Mouse (Mus musculus) thymus, postnatal 4 days (tissue): Measurements from ENCODE around the gene Trappc10.
A peak's percentile ranks its signal among the peaks of the same experiment; 100 is the strongest.

Source experiments
- DNase-seq: peaks from one replicate; pipeline ENCODE4 v3.0.0; 2021

Gene Trappc10

DNA sequence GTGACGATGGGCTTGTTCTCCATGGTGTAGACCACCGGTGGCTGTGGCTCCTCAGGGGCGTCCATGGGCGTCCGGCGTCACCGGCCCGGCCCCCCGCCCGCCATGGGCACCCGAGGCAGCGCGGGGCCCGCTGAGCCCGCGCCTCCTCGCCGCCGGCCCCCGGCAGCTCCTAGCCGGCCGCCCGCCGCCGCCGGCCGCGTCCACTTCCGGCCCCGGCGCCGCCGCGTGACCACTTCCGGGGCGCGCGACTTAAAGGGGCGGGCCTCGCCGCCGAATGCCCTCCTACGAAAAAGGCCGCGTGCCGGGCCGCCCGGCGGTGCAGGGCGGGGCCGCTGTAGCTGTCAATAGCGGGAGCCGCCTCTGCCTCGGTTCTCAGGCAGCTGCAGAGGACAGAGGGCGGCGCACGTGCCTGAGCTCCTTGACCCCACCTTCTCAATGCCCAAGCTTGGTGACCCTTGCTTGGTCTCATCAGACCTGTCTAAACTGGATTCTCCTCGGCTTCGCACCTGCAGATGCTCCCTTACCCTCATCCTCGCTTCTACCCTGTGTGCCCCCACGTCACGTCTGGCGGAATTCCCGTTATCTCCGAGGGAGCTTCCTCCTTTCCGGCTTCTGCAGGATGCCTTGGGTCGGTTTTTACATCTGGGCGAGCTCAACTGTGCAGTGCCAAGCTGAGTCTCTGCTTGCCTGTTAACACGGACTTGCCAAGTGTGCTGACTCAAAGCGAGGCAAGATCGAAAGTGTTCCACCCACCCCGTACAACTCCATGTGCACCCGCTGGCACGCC, at the start of gene Trappc10:
Gene Trappc10, minus strand, starts transcription at position 204 of the 787 bp plus-strand sequence.
- DNase-seq, result peak; percentile 88

DNA sequence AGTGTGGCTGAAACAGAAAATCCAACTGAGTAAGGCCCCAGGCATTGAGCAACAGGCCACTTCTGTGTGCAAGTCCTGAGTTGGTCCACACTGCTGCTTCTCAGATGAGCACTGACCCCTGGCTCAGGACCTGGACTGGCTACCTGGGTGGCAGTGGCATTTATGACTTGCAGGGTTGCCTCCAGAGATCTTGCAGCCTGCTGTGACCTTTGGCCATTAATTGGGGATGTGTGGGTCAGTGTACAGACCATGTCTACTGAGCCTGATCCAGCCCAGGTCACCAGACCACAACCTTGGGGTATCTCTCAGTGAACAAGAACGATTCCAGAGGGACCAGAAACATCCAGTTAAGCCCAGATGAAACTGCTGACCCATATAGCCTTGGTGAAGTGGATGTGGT, 49.1 kb upstream of the Trappc10 start:
- DNase-seq, result no peak

DNA sequence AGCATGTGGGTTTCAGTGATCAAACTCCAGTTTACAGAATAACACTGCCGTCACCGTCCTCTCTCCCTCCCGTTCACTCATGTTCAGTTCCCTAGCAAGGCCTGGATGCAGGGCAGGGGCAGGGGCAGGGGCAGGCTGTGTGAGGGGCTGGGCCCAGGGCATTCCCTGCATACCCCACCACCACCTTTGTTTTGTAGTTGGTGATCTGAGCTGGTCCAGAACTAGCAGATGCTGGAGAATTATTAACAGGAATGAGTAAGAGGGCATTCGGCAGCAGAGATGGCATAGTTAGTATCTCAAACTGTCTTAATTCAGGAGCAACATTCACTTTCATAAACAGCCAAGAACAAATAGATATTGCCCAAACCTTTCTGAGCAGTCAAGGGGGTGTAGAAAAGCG, 47.9 kb upstream of the Trappc10 start:
- DNase-seq, result no peak

DNA sequence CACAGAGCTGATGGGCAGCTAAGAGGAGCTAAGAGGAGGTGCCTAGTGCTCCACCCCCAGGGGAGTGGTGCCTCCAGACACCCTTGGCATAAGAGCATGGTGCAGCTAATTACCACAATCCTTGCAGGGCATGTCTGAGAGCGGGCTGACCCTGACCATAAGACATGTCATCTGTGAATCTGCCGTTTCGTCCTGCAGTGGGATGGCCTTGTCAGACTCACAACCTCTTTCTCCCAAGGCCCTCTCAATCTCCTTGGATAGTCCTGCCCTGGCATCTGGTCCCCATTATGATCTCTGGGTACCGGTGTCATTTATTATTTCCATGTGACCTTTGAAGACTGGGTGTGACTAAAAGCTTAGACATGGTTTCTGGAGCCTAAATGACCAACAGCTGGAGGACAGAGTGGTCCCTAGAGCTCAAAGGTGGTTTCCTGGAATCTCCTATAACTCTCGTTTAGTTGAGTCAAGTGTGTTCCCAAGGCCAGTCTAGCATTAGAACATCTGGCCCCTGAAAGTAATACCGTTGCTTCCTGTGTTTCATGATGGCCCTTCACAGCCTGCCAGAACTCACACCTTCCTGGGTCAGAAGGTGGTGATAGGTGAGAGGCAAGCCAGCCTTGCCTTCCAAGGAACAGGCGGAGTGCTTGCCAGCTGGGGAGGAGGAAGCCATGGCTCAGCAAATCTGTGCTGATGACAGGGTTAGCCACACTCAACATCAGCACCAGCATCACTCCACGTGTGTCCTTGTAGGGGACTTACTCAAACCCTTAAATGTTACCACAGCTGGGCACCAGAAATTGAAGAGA, 46.5 kb upstream of the Trappc10 start:
- no peak for DNase-seq

DNA sequence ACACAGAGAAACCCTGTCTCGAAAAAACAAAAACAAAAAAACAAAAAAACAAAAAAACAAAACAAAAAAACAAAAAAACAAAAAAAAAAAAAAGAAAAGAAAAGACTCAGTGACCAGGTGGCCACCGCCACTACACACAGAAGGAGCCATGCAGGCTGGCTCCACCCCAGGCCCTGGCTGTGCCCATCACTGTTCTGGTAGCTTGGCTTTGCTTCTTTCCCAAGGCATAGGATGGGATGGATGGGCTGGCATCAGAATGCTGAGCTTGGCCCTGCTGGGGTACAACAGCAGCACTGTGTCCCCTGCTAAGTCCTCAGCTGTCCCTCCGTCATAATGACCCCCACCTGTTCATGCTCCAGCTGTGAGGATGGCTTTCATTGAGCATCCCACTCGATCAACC, 44.5 kb upstream of the Trappc10 start:
- no peak for DNase-seq

DNA sequence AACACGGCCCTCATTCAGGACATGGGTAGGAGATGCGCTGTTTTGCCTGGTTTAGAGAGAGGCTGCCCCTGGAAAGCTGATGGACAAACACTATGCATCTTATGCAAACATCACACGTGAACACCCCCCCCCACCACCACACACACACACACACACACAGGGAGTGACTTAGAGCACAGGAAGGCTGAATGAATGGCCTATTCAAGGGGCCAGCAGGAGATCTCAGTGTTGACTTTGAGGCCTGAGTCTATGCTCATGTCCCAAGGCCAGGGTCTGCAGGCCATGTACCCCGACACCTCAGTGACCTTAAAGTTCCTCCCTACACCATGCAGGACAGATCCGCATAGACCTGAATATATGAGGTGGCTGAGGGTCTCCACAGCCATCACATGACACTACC, 43.7 kb upstream of the Trappc10 start:
- no peak for DNase-seq

DNA sequence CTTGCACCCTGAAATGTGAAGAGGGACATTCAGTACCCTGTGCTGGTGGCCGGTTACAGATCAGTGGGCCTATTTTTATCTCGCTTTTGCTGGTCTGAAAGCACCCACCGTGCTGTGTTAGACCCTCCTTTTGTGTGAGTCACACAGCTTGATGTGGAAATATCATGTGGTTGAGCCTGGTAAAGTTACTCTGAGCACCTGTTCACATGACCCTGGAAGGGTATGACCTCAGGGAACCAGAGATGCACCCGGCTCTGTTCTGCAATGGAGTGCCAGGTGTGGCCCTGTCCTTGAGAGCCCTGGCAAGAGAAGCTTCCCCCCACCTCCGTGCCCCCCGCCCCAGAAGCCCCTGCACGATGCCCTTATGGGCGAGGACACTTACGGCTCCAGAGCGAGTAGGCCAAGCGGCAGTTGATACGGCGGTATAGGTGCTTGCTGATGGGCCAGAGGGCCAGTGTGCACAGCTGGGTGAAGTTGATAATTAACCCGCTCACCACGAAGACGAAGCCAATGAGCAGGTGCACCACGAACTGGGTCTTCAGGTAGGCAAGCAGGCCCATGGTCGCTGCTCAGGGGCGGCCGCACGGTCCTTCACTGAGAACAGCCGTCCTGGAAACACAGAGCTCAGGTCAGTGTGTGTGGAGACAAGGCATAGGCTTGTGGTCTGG, 43.2 kb upstream of the Trappc10 start:
- DNase-seq, result no peak

DNA sequence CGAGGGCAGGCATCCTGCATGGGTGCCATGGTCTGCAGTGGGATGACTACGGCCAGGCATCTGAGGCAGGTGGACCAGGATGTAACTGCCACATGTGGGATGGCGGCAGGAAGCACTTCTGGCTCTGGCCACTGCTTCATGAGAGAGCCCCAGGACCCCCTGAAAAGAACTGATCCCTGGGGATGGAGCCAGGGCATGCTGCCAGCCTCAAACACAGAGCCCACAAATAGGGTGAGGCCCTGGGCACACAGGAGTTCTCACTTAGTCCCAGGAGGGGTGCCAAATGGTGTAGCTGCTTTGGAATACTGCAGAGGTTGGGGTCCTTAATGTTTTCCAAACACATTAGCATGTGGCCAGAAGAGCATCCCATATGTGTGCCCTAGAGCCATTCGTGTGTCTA, 41.5 kb upstream of the Trappc10 start:
- no peak for DNase-seq

DNA sequence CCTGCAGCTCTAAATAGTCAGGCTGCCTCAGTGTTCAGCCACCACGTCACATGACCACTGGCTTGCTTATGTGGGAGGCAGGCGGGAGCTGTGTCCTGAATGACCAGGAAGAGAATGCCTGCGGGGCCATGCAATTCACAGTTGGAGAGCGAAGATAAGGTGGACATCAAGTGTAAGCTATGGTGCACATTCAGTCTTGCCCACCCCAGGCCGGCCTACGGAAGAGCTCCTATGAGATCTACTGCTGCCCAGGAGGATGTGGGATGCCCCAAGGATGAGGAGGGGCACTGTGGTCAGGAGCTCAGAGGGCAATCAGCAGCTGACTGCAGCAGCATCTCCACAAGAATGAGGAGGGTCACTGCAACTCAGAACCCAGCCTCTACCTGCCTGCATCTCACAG, 41.0 kb upstream of the Trappc10 start:
- no peak for DNase-seq

DNA sequence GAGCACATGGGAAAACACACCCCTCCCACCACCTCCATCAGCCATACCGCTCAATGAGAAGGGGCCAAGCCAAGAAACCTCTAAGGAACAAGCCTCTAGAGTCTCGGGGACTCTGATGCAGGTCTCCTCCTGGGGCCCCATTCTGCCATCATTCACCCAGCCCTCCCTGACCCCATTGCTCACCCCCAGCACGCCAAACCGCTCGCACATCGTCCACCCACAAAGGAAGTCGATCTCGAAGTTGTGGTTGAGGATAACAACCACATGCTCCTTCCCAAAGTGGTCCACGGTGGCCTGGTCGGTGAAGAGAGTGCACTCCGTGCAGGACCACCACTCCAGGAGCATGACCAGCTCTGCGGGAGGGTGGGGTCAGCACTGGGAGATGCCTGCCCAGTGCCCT, 40.4 kb upstream of the Trappc10 start:
- no peak for DNase-seq

DNA sequence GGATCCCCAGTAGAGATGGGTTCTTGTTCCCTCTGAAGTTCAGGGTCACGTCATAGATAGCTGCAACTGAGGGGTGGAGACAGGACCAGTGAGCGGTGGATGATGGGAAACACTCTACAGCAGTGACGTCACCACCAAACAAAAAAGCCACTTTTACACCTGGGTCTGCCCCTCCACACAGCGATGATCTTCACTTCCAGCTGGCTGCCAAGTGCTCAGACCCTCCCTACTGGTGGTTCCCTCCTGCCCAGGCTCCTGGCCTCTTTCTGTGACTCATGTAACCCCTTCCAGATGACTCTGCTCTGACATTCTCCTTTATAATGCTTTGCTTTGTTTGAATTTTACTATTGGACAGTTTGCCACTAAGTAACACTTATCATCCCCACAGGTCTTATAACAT, 38.0 kb upstream of the Trappc10 start:
- no peak for DNase-seq

DNA sequence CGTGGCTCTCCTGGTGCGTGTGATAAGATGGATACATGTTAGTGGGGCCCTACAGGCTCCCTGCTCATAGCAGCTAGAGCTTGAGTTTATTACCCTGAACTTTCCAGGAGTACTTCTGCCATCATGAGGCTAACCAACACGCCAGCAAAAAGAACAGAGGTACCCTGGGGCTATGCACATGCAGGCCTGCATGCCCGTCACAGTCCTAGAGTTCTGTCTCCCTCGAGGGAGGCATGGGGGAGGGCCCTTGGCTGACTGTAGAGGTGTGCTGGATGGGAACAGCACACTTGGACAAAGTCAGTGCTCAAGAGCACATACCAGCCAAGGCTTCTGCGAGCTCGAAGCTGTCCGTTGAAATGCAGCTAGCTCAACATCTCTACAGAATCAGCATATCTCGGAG, 36.0 kb upstream of the Trappc10 start:
- DNase-seq, result no peak

DNA sequence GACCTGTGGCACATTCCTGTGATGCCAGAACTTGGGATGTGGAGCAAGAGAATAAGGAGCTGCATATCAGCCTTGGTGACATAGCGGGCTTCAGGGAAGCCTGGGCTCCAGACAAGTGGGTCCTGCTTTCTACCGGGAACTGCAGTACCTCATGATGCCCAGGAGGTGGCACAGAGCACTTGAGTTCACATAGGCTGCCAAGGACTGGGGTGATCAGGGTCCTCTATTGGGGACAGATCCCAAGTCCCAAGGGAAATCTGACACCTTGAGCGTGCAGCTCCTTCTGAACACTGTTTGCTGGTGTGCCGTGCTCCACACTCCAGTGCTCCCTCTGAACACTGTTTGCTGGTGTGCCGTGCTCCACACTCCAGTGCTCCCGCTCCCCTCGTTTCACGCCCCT, 34.8 kb upstream of the Trappc10 start:
- DNase-seq, result peak; percentile 63

DNA sequence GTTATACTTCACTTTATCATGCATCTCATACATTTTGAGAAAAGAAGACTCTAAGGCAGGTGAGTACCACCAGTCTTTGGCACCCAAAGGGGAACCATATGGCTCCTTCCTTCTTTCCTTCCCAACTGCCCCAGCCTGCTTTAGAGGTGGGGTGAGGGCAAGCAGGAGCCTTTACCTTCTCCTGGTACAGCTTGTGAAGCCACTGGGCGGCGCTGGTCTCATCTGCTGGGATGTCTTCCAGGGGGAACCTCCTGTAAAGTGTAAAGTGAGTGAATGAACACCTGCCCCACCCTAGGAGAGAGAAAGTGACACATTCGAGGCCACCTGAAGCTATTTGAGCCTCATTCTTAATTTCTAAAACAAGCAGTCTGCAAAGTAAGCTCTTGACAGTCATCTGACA, 33.4 kb upstream of the Trappc10 start:
- no peak for DNase-seq

DNA sequence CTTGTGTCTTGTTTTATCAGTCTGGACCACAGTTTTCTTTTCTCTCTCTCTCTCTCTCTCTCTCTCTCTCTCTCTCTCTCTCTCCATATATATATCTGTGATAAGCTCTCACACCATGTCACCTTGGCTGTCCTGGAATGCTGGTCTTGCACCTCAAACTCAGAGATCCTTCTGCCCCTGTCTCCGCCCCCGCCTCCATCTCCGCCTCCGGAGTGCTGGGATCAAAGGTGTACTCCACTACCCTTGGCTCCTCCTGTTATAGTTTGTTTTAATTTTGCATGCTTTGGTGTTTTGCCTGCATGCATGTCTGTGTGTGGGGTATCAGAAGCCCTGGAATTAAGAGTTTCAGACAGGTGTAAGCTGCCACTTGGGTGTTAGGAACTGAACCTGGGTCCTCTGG, 31.8 kb upstream of the Trappc10 start:
- no peak for DNase-seq

DNA sequence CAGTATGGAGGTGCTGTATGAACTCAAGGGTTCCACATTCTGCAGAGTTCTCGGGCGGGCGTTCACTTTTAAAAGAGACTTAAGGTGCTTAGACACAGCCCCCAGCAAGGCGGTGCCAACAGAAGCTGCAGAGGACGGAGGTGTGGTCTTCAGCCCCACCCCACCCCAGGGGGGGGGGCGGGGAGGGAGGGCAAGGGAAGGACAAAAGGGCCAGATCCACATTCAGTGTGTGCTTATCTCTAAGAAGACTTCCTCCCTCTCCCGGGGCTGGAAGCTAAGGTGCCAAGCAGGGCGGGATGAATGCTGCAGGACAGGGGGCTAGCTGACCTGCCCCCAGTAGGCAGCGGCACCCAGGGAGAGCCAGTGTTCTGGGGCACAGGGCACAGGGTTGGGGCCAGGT, 28.5 kb upstream of the Trappc10 start:
- DNase-seq, result no peak

DNA sequence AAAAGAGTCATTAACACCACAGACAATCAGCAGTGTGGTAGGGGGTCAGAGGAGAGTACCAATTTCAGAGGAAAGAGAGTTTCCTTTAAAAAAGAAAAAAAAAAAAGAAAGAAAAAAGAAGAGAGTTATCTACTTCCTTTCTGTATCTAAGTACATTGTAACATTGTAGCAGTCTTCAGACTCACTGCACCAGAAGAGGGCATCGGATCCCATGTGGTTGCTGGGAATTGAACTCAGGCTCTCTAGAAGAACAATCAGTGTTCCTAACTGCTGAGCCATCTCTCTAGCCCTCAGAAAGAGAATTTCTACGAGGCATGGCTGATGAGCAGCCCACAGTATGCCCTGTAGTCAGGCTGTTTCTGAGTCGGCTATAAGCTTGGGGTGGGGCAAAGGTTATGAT, 21.4 kb upstream of the Trappc10 start:
- DNase-seq, result no peak

DNA sequence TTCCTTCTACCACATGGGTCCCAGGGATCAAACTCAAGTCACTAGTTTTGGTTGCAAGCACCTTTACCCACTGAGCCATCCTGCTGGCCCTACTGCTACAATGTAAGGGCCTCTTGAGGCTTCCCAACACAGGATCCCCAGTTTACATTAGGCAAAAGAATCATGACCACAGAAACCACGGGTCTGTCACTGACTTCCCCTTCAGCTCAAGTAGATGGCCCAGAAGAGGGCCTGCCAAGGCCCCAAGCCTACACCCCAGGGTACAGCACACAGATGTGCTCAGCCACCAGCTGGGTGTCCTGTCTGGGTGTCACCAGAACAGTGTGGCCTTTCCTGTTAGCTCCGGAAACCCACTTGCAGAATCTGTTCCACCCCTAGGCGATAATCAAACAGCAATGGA, 20.3 kb upstream of the Trappc10 start:
- no peak for DNase-seq

DNA sequence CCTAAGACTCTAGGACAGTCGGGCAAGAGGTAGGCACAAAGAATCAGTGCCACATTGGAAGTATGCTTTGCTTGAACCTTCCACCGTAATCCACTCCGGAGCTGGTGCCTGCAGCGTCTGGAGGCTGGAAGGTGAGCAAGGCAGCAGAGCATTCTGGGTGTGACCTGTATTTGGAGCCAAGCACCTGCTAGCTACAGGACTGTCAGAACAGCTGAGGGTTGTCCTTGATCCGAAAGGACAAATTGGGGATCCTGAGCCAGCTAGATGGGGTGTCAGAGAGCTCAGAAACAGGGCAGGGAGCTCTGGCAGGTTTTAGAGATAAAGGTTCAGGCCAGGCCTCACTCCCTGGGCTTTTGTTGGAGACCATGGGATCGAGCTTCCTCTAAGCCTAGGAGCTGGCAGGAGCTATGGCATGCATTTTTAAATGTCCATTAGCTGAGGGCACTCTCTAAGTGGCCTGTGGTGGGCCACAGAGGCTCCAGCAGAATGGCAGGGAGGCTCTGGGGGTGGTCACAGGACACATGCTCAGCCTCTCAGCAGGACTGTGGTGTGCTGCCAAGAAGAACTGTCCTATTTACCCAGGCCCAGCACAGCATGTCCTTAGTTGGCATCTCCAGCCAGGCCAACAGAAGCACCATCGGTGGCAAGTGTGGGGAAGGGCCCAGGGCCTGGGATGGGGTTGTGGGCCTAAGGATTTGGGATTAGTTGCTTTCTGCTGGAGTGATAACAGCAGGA, 16.6 kb upstream of the Trappc10 start:
- DNase-seq, result no peak

DNA sequence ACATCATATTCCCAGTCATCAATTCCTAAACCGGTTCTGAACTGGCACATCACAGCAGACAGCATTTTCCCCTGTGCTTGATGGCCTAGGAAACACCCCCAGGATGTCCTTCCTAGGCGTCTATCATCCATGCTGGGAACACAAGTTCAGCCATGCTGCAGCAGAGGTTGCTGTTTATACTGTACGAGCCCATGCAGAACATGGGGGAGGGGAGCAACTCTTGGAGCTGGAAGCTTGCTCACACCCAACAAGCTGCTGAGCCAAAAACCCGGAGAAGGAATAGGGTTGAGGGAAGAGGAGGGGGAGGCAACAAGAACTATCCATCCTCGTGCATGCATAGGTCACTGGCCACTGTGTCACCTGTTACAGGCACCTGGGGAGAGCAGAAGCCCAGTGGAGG, 15.9 kb upstream of the Trappc10 start:
- no peak for DNase-seq

DNA sequence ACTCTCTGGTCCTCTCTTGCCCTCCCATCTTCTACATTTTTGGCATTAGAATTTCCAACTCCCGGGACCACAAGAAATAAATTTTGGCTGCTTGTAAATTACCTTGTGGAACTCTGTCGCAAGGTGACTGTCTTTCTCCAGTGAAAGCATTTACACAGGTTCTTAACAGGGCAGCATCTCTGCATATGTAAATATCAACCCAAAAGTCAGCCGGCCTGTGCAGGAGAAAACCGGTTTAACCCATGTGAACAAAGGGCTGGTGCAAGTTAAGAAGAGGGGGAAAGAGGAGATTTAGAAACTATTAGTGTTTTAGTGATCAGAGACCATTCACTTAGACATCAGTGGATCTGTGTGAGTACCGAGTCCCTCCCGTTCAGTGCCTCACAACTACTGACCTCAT, 15.3 kb upstream of the Trappc10 start:
- no peak for DNase-seq

DNA sequence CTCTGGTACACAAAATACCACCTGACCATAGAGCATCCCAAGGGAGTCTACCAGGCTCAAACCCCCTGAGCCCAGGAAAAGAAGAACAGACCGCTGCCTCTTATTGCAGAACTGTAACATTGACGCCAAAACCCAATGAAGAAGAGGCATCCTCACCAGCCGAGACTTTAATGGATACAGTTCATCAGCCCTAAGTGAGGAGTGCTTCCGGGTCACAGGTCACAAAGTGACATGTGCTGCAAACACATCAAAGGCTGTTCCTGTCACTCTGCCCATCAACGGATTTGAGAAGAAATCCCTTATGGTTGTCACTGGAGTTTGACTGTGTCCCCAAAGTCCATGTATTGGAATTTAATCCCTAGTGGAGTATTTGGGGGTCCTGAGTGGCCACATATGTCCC, 14.8 kb upstream of the Trappc10 start:
- no peak for DNase-seq

DNA sequence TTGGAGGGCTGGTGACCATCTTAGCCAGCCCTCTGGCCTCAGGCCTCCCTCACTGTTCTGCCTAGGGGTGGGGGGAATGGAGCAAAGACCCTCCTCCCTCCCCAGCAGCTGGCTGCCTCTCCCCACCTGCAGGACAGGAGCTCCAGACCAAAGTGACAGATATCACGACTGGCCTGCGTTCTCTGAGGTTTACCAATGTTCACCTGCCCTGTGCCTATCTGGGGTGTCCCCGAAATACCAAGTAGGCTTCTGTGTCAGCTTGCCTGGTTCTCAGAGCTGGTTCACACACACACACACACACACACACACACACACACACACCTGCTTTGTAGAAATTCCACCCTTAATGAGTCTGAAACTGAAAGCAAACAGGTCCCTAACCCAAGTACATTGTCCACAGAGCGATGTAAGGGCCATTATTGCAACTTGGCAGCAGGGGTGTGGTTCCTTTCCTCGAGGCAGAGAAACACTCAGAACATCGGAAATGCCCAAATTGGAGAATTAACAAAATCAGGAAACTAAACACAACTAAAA, 13.8 kb upstream of the Trappc10 start:
- no peak for DNase-seq
